Mouse (Mus musculus) liver, postnatal 0 days (tissue): ENCODE results near the gene Numb. TPM values are rescaled to one million over a fixed set of nuclear protein-coding genes. Genes with fewer than 3 reads are reported as not detected.

Source experiments
- ATAC-seq: fragments of 200-750 bp; cut with Nextera tagmentation; 2 replicates; pipeline ENCODE4 v1.8.0; 2017; ENCODE audit warnings: mild to moderate bottlenecking, moderate library complexity
- DNase-seq: peaks from one replicate; pipeline ENCODE4 v3.0.0-alpha.2; 2016
- H3K27ac ChIP-seq: fragments of 300-500 bp; sonication (generic); 2 replicates; pipeline ENCODE4 v1.5.1; 2014; ENCODE audit warnings: antibody characterized with exemption, moderate library complexity, mild to moderate bottlenecking, low read depth
- H3K27me3 ChIP-seq: fragments of 300-500 bp; sonication (generic); 2 replicates; pipeline ENCODE4 v1.6.1; 2014; ENCODE audit warnings: low read length, control low read depth, mixed read lengths; ENCODE audit not compliant: insufficient read depth
- H3K36me3 ChIP-seq: fragments of 300-500 bp; sonication (generic); replicated peaks from 2 replicates; pipeline ENCODE4 v1.6.1; 2014; ENCODE audit warnings: mild to moderate bottlenecking, control low read depth, low read length, moderate library complexity, mixed read lengths; ENCODE audit not compliant: insufficient read depth
- H3K4me1 ChIP-seq: fragments of 300-500 bp; sonication (generic); 2 replicates; pipeline ENCODE4 v1.6.1; 2014; ENCODE audit warnings: antibody characterized with exemption, mild to moderate bottlenecking, control low read depth; ENCODE audit not compliant: insufficient read depth
- H3K4me2 ChIP-seq: fragments of 300-500 bp; sonication (generic); 2 replicates; pipeline ENCODE4 v1.6.1; 2014; ENCODE audit warnings: low read depth, mild to moderate bottlenecking, low read length, moderate library complexity, mixed read lengths
- H3K4me3 ChIP-seq: fragments of 300-500 bp; sonication (generic); 2 replicates; pipeline ENCODE4 v1.5.1; 2014; ENCODE audit warnings: low read depth, low read length
- H3K9ac ChIP-seq: fragments of 300-500 bp; sonication (generic); replicated peaks from 2 replicates; pipeline ENCODE4 v1.6.1; 2014; ENCODE audit warnings: mild to moderate bottlenecking, moderate library complexity
- H3K9me3 ChIP-seq: fragments of 300-500 bp; sonication (generic); 2 replicates; pipeline ENCODE4 v1.6.1; 2016; ENCODE audit warnings: mild to moderate bottlenecking, control low read depth, low read length, mixed read lengths
- CTCF ChIP-seq: sonication (generic); IDR thresholded peaks from 2 replicates; pipeline ENCODE4 v1.5.1; 2016; ENCODE audit warnings: antibody characterized with exemption, low read depth
- EP300 ChIP-seq: IDR thresholded peaks from 2 replicates; pipeline ENCODE4 v1.6.1; 2016; ENCODE audit warnings: antibody characterized with exemption, low read depth, mild to moderate bottlenecking
- WGBS: fragments of 180-500 bp; shearing (Covaris S2); extraction: QIAGEN DNeasy Blood & Tissue Kit; methylation state at CpG from one replicate; pipeline ENCODE4 v1.1.7; 2014; ENCODE audit not compliant: insufficient replicate concordance; 5-methylcytosine and 5-hydroxymethylcytosine counted together
- polyA plus RNA-seq: library from polyadenylated mRNA; unstranded; fragments of >200 nt; fragmentation: Nextera tagmentation; extraction: Ambion mirVana; gene quantifications from 2 replicates; pipeline ENCODE4 v1.2.1, GENCODE M21; 2015

Gene Numb
- polyA plus RNA-seq, 1 experiment from 2014 or later = 14.5 TPM

- no peak overlapping the region for H3K27ac ChIP-seq
- H3K4me3 ChIP-seq = no peak overlapping the region
- no peaks in the 10 kb centered on the region for H3K4me1 ChIP-seq
- 76% methylated on average over 3 of the region's 3 CpGs for WGBS
- H3K36me3 ChIP-seq = no peaks in the 10 kb centered on the region
- no peaks in the 10 kb centered on the region for H3K27me3 ChIP-seq
- no peak for TF ChIP-seq EP300
- TF ChIP-seq CTCF = no peak
- no peaks in the 10 kb centered on the region for H3K9me3 ChIP-seq
- ATAC-seq (no peak), DNase-seq (no peak)
- H3K9ac ChIP-seq = no peak overlapping the region
- H3K4me2 ChIP-seq = no peak overlapping the region
Measured at GRCm38 (mm10) chr12:83780181-83780580, 141.6 kb downstream of the Numb start.

GRCm38 (mm10) chr12:83776766-83777165, 145.0 kb downstream of the Numb start:
- 73% methylated on average over 7 of the region's 7 CpGs for WGBS
- Histone ChIP-seq H3K27ac (no peak overlapping the region), H3K27me3 (no peaks in the 10 kb centered on the region), H3K36me3 (no peaks in the 10 kb centered on the region), H3K4me3 (no peak overlapping the region), H3K9me3 (no peaks in the 10 kb centered on the region), H3K4me2 (no peak overlapping the region), H3K9ac (no peak overlapping the region), H3K4me1 (no peaks in the 10 kb centered on the region)
- ATAC-seq (no peak), DNase-seq (no peak)
- TF ChIP-seq CTCF (no peak), EP300 (no peak)

GRCm38 (mm10) chr12:83775621-83776020, 146.1 kb downstream of the Numb start:
- no peak for ATAC-seq
- no peak overlapping the region for H3K9ac ChIP-seq
- H3K36me3 ChIP-seq = no peaks in the 10 kb centered on the region
- H3K4me1 ChIP-seq = no peaks in the 10 kb centered on the region
- no peaks in the 10 kb centered on the region for H3K9me3 ChIP-seq
- 81% methylated on average over 12 of the region's 12 CpGs for WGBS
- H3K4me3 ChIP-seq = no peak overlapping the region
- H3K27me3 ChIP-seq = no peaks in the 10 kb centered on the region
- H3K4me2 ChIP-seq = no peak overlapping the region
- TF ChIP-seq EP300 (no peak), CTCF (no peak)
- DNase-seq = no peak
- no peak overlapping the region for H3K27ac ChIP-seq

- Histone ChIP-seq H3K9ac (no peak overlapping the region), H3K4me3 (no peak overlapping the region), H3K9me3 (no peaks in the 10 kb centered on the region), H3K27ac (no peak overlapping the region), H3K36me3 (no peaks in the 10 kb centered on the region), H3K4me2 (peak overlapping the region; percentile 46), H3K27me3 (peaks cover 3% of the 10 kb centered on the region; the same call in 1 of the 2 replicates), H3K4me1 (no peaks in the 10 kb centered on the region)
- peak; percentile 51; the same call in 1 of the 2 replicates for ATAC-seq
- peak; percentile 75 for TF ChIP-seq CTCF
- no peak for TF ChIP-seq EP300
- DNase-seq = peak; percentile 70
- 13% methylated on average over 25 of the region's 25 CpGs for WGBS
Measured at GRCm38 (mm10) chr12:83770418-83771256, 151.1 kb downstream of the Numb start.

GRCm38 (mm10) chr12:83768235-83768899, 153.4 kb downstream of the Numb start:
- 64% methylated on average over 14 of the region's 14 CpGs for WGBS
- no peak overlapping the region for H3K4me2 ChIP-seq
- peaks cover 9% of the 10 kb centered on the region for H3K4me1 ChIP-seq
- no peaks in the 10 kb centered on the region for H3K36me3 ChIP-seq
- H3K4me3 ChIP-seq = no peak overlapping the region
- DNase-seq = no peak
- TF ChIP-seq CTCF (no peak), EP300 (no peak)
- H3K9ac ChIP-seq = no peak overlapping the region
- H3K9me3 ChIP-seq = no peaks in the 10 kb centered on the region
- peak; percentile 28; the same call in 1 of the 2 replicates for ATAC-seq
- H3K27ac ChIP-seq = no peak overlapping the region
- peaks cover 11% of the 10 kb centered on the region; the same call in 1 of the 2 replicates for H3K27me3 ChIP-seq

- H3K4me2 ChIP-seq = no peak overlapping the region
- H3K9me3 ChIP-seq = no peaks in the 10 kb centered on the region
- H3K4me1 ChIP-seq = peaks cover 10% of the 10 kb centered on the region
- H3K27me3 ChIP-seq = peaks cover 11% of the 10 kb centered on the region; the same call in 1 of the 2 replicates
- H3K9ac ChIP-seq = no peak overlapping the region
- no peak overlapping the region for H3K4me3 ChIP-seq
- TF ChIP-seq EP300 = no peak
- TF ChIP-seq CTCF = no peak
- peak; percentile 35; the same call in 1 of the 2 replicates for ATAC-seq
- DNase-seq = no peak
- no peaks in the 10 kb centered on the region for H3K36me3 ChIP-seq
- 62% methylated on average over 9 of the region's 9 CpGs for WGBS
- H3K27ac ChIP-seq = no peak overlapping the region
Measured at GRCm38 (mm10) chr12:83767833-83768232, 153.9 kb downstream of the Numb start.
